Mouse (Mus musculus): ENCODE data around the gene Smim12. TPM values are rescaled to one million over a fixed set of nuclear protein-coding genes. Genes with fewer than 3 reads are reported as not detected.

Smim12 gene
- polyA plus RNA-seq (2015; fragmentation: Nextera tagmentation; extraction: Ambion mirVana): 55.6 and 56.1 TPM in 2 replicates

DNA sequence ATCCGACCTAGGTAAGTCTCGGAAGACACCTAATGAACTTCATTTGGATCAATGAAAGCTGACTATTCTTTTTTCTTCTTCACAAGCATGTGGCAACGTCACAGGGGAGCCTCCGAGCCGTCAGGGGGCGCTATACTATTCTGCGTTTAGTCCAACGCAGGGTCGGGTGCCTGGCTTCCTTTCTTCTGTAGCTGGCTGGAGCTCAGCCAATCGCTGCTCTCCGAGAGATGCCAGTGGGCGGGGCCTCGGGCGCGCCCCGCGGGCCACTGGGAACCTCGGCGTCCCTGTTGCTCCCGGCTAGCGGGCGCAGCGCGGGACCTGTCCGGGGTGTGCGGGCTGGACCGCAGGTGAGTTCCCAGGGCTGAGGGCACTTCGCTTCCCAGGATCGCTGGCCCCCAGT, at the start of gene Smim12:
Gene Smim12 (plus strand): TSS at position 233 of the 400 bp plus-strand sequence.
- Histone ChIP-seq H3K27me3 (peaks cover 7% of the 10 kb centered on the region; the same call in 1 of the 2 replicates), H3K4me1 (replicated peaks) (peaks cover 18% of the 10 kb centered on the region), H3K4me3 (peak within 1 kb of the TSS; percentile 98), H3K27ac (0 out of 2 replicates have a peak within 1 kb of the TSS, but pooled peaks have one; percentile 52), H3K36me3 (peaks cover 19% of the 10 kb centered on the region), H3K9me3 (no peaks in the 10 kb centered on the region), H3K4me2 (peak within 1 kb of the TSS; percentile 97), H3K9ac (peak within 1 kb of the TSS; percentile 96)
- ATAC-seq (ENCODE audit: low FRiP score): peak; percentile 90
- WGBS: under 1% methylated on average over 29 of the region's 29 CpGs

DNA sequence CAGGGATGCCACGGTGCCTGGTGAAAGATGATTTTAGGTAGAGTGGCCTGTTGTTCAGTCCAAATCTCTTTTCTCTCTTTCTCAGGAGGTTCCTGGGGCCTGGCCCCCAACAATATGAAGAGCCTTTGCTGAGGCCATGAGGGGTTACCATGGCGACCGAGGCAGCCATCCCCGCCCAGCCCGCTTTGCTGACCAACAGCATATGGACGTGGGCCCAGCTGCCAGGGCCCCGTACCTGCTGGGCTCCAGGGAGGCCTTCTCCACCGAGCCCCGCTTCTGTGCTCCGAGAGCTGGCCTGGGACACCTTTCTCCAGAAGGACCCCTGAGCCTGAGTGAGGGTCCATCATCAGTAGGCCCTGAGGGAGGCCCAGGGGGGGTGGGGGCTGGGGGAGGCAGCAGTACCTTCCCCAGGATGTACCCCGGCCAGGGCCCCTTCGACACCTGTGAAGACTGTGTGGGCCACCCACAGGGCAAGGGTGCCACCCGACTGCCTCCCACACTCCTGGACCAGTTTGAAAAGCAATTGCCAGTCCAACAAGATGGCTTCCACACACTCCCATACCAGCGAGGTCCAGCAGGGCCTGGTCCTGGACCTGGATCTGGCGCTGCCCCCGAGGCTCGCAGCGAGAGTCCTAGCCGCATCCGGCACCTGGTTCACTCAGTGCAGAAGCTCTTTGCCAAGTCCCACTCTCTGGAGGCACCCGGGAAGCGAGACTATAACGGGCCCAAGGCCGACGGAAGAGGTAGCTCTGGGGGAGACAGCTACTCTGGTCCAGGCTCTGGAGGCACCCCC, 48.9 kb upstream of the Smim12 start:
- Histone ChIP-seq H3K4me3 (no peak overlapping the region), H3K27me3 (0 out of 2 replicates have a peak, but pooled peaks cover 3% of the 10 kb centered on the region), H3K4me2 (no peak overlapping the region), H3K4me1 (replicated peaks) (peaks cover 36% of the 10 kb centered on the region), H3K9ac (no peak overlapping the region), H3K36me3 (peaks cover 14% of the 10 kb centered on the region), H3K27ac (0 out of 2 replicates have a peak overlapping the region, but pooled peaks have one; percentile 26), H3K9me3 (no peaks in the 10 kb centered on the region)
- ATAC-seq (ENCODE audit: low FRiP score): peak; percentile 27; the same call in 1 of the 2 replicates
- WGBS: 71% methylated on average over 25 of the region's 25 CpGs

DNA sequence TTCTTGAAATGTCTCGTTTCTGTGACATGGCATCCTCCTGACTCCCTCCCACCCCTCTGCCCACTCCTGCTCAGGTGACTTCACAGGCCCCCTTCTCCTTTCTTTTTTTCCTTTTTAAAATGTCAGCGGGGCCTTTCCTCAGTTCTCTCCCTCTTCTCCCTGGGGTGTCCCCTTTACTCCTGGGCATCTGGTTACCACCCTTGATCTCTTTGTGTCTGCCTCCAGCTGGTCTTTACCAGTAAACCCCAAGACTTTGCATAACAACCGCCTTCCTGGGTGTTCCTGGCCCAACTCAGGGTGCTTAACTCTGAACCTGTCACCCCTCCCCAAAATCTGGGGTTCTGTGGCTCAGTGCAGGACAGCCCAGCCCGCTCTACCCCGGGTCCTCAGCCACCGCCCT, 45.0 kb upstream of the Smim12 start:
- no peak overlapping the region for H3K27ac ChIP-seq
- no peak overlapping the region for H3K9ac ChIP-seq
- H3K4me3 ChIP-seq: no peak overlapping the region
- WGBS: 27% methylated on average over 6 of the region's 6 CpGs
- H3K4me1 ChIP-seq (replicated peaks): peaks cover 14% of the 10 kb centered on the region
- ATAC-seq (ENCODE audit: low FRiP score): no peak
- H3K36me3 ChIP-seq: peaks cover 20% of the 10 kb centered on the region
- 0 out of 2 replicates have a peak, but pooled peaks cover 3% of the 10 kb centered on the region for H3K27me3 ChIP-seq
- no peaks in the 10 kb centered on the region for H3K9me3 ChIP-seq
- H3K4me2 ChIP-seq: no peak overlapping the region

DNA sequence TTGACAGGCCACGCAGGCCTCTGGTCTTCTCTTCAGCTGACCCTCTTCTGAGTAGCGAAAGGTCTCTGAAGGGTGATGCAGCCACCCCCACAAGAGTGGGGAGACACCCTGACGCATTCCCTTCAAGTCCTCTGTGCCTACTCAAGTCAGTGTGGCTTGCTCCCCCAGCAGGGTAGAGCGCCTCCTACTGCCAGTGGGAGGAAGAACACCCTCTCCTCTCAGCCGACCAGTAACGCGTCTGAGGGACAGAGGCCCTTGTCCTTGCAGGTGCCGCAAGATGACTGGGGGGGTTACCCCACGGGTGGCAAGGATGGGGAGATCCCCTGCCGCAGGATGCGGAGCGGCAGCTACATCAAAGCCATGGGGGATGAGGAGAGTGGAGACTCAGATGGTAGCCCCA, 44.2 kb upstream of the Smim12 start:
- WGBS: 56% methylated on average over 12 of the region's 12 CpGs
- no peak for ATAC-seq (ENCODE audit: low FRiP score)
- Histone ChIP-seq H3K9ac (no peak overlapping the region), H3K27ac (no peak overlapping the region), H3K27me3 (0 out of 2 replicates have a peak, but pooled peaks cover 3% of the 10 kb centered on the region), H3K4me1 (replicated peaks) (peaks cover 6% of the 10 kb centered on the region), H3K4me2 (no peak overlapping the region), H3K36me3 (peaks cover 22% of the 10 kb centered on the region), H3K9me3 (no peaks in the 10 kb centered on the region), H3K4me3 (no peak overlapping the region)

DNA sequence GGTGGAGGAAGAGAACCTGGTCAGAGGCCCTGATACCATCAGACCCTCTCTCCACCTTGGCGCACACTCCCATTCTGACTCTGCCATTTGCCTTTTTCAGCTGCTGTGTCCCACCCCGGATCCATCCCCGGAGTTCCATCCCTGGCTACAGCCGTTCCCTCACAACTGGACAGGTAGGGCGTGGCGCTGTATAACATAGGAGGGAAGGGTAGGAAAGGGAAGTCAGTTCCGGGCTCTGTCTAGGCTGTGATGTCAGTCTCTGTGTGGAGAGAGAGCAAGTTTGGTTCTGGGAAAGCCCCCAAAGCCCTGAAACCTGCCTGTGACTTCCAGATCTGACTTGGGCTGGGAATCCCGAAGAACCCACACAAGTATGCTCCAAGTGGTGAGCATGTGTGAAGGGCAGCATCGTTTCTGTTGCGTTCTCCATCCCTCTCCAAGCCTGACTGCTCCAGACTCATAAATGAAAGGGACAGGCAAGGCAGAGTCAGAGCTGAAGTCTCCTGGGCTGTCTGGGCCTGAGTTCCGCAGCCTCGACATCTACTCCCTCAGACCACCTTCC, 43.3 kb upstream of the Smim12 start:
- Histone ChIP-seq H3K27ac (no peak overlapping the region), H3K9ac (no peak overlapping the region), H3K27me3 (0 out of 2 replicates have a peak, but pooled peaks cover 1% of the 10 kb centered on the region), H3K36me3 (peaks cover 19% of the 10 kb centered on the region), H3K9me3 (no peaks in the 10 kb centered on the region), H3K4me2 (no peak overlapping the region), H3K4me3 (no peak overlapping the region), H3K4me1 (replicated peaks) (no peaks in the 10 kb centered on the region; the same call in 1 of the 2 replicates)
- ATAC-seq (ENCODE audit: low FRiP score): no peak
- 93% methylated on average over 12 of the region's 12 CpGs for WGBS

DNA sequence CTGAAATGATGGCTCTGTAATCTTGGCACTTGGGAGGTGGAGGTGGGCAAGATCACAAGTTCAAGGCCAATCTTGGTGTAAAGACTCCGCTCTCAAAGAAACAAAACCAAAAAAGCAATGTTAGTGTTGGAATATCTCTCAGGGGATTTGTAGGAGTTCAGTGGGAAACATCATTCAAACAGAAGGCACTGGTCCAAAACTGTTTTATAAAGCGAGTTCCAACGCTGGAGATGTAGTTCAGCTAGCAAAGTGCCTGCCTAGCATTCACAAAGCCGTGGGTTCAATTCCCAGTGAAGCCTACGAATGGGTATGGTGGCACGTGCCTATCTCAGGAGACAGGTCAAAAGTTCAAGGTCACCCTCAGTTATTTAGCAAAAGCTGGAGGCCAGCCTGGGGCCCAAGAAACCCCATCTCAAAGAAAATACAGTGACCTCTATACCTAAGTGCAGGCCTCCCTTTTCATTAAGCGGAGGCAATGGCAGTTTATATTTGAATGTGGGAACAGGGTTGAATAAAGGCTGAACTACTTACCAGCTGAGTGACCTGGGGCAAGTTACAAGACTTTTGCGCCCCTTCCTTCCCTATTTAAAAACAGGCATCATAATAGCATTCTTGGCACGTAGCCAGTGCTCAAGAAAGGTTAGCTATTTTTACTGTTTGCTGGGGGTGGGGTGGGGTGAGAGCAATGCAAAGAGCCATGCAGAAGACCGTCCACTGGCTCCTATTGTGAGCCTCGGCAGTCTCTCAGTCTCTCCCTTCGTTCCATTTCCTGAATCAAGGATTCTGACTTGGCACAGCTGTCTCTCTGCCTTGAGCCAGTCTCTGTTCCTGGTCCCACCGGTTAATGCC, 42.6 kb upstream of the Smim12 start:
- Histone ChIP-seq H3K9ac (no peak overlapping the region), H3K4me1 (replicated peaks) (no peaks in the 10 kb centered on the region; the same call in 1 of the 2 replicates), H3K27ac (no peak overlapping the region), H3K9me3 (no peaks in the 10 kb centered on the region), H3K27me3 (no peaks in the 10 kb centered on the region), H3K36me3 (peaks cover 13% of the 10 kb centered on the region; the same call in 1 of the 2 replicates), H3K4me3 (no peak overlapping the region), H3K4me2 (no peak overlapping the region)
- no peak for ATAC-seq (ENCODE audit: low FRiP score)
- 66% methylated on average over 13 of the region's 13 CpGs for WGBS

DNA sequence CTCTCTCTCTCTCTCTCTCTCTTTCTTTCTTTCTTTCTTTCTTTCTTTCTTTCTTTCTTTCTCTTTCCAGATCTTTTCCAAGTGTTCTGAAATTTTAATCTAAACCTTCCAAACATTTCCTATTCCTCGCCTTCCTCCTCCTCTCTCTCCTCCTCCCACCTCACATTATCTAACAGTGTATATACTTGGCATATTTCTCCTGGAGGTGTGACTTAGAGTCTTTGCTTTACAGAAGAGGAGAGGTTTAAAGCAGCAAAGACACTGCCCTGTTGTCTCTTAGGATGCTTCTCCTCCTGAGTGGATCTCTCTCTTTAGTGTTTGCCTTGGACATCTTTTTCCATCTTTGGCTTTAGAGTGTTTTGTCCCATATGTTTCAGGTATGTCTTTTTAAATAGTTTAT, 40.5 kb upstream of the Smim12 start:
- WGBS: 88% methylated on average over 1 of the region's 1 CpGs
- Histone ChIP-seq H3K4me2 (no peak overlapping the region), H3K9me3 (no peaks in the 10 kb centered on the region), H3K27me3 (no peaks in the 10 kb centered on the region), H3K9ac (no peak overlapping the region), H3K4me1 (replicated peaks) (no peaks in the 10 kb centered on the region; the same call in 1 of the 2 replicates), H3K36me3 (peaks cover 13% of the 10 kb centered on the region; the same call in 1 of the 2 replicates), H3K4me3 (no peak overlapping the region), H3K27ac (no peak overlapping the region)
- no peak for ATAC-seq (ENCODE audit: low FRiP score)

DNA sequence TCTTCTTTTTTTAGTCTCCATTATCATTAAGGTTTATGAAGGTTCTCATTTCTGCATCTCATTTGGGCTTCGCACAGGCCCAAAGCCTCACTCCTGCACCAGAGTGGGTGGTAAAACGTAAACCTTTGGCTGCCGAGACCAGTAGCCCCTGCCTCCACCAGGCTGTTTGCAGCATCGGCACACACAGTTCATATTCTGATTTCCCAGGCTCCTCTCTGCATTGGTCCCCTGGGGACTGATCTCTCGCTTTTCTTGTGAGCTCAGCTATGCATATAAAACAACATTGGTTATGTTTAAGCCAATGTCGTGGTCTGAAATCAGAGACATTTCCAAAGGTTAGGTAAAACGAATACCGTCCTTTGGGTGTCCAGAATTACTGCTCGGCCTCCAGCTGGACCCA, 32.3 kb upstream of the Smim12 start:
- 0 out of 2 replicates have a peak overlapping the region, but pooled peaks have one; percentile 9 for H3K9ac ChIP-seq
- no peaks in the 10 kb centered on the region for H3K9me3 ChIP-seq
- H3K27ac ChIP-seq: peak overlapping the region; percentile 72
- no peak overlapping the region for H3K4me2 ChIP-seq
- peaks cover 21% of the 10 kb centered on the region for H3K27me3 ChIP-seq
- 47% methylated on average over 9 of the region's 9 CpGs for WGBS
- peak; percentile 51; the same call in 1 of the 2 replicates for ATAC-seq (ENCODE audit: low FRiP score)
- peaks cover 28% of the 10 kb centered on the region for H3K4me1 ChIP-seq (replicated peaks)
- no peak overlapping the region for H3K4me3 ChIP-seq
- H3K36me3 ChIP-seq: peaks cover 3% of the 10 kb centered on the region; the same call in 1 of the 2 replicates

DNA sequence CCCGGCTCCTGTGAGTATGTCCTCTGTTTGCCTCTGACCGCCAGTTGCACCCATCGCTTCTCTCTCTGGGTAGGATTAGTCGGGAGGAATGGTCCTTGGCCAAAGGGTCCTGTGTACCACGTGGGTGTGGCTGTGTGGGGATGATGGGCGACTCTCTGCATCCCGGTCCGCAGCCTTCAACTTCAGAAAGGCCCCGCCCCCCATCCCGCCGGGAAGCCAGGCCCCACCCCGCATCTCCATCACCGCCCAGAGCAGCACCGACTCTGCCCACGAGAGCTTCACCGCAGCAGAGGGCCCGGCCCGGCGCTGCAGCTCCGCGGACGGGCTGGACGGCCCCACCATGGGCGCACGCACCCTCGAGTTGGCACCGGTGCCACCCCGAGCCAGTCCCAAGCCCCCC, 29.1 kb upstream of the Smim12 start:
- 18% methylated on average over 28 of the region's 28 CpGs for WGBS
- Histone ChIP-seq H3K4me2 (peak overlapping the region; percentile 34), H3K27me3 (peaks cover 21% of the 10 kb centered on the region), H3K4me3 (no peak overlapping the region), H3K4me1 (replicated peaks) (peaks cover 31% of the 10 kb centered on the region), H3K36me3 (peaks cover 6% of the 10 kb centered on the region), H3K9ac (peak overlapping the region; percentile 49; the same call in 1 of the 2 replicates), H3K9me3 (no peaks in the 10 kb centered on the region), H3K27ac (no peak overlapping the region)
- no peak for ATAC-seq (ENCODE audit: low FRiP score)

DNA sequence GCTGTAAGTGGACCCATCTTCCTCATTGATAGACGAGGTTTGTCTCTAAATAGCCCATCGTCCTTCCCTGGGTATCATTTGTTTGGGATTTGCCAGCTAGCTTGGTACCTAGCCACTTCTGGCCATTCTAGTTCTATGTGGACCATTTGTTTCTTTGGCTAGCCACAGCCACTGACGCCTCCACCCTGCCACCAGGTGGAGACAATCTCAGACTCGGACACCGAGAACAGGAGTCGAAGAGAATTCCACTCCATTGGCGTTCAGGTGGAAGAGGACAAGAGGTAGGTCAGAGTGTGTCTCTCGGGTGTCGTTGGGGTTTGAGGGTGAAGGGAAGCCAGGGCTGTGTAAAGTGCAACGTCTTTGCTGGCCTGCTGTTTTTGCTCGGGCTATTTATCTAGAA, 28.5 kb upstream of the Smim12 start:
- Histone ChIP-seq H3K4me1 (replicated peaks) (peaks cover 31% of the 10 kb centered on the region), H3K27me3 (peaks cover 21% of the 10 kb centered on the region), H3K36me3 (peaks cover 6% of the 10 kb centered on the region), H3K9ac (no peak overlapping the region), H3K9me3 (no peaks in the 10 kb centered on the region), H3K27ac (no peak overlapping the region), H3K4me2 (no peak overlapping the region; the same call in 1 of the 2 replicates), H3K4me3 (no peak overlapping the region)
- WGBS: 59% methylated on average over 11 of the region's 11 CpGs
- ATAC-seq (ENCODE audit: low FRiP score): no peak

DNA sequence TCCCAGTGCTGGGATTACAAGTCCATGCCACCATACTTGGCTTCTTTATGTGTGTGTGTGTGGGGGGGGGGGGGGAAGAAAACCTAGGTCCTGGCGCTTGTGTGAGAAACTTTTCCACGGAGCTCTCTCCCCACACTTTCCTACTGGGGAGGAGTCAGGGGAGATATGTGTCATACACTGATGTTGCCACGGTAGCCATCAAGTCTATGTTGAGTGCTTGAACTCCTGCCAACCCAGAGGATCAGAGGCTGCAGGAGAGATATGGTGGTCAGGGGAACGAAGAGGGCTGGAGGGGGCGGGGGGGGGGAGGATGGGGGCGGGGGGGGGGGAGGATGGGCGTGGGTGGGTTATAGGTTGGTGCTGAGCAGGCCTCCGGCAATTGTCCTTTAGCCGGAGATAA, 27.8 kb upstream of the Smim12 start:
- peaks cover 11% of the 10 kb centered on the region for H3K36me3 ChIP-seq
- H3K9ac ChIP-seq: no peak overlapping the region
- H3K4me2 ChIP-seq: no peak overlapping the region
- no peak overlapping the region for H3K4me3 ChIP-seq
- WGBS: 71% methylated on average over 5 of the region's 9 CpGs
- peaks cover 21% of the 10 kb centered on the region for H3K27me3 ChIP-seq
- H3K27ac ChIP-seq: no peak overlapping the region
- no peak for ATAC-seq (ENCODE audit: low FRiP score)
- H3K9me3 ChIP-seq: 0 out of 2 replicates have a peak, but pooled peaks cover 2% of the 10 kb centered on the region
- peaks cover 27% of the 10 kb centered on the region for H3K4me1 ChIP-seq (replicated peaks)
